Mouse (Mus musculus): ENCODE measurements around the gene Fcer1g. TPM values are rescaled to one million over a fixed set of nuclear protein-coding genes. Genes with fewer than 3 reads are reported as not detected.

Gene Fcer1g
- polyA plus RNA-seq, 1 experiment = 46.8 TPM

GRCm38 (mm10) chr1:171185655-171186054 lies 48.5 kb downstream of the Fcer1g start:
- Histone ChIP-seq H3K4me3 (ENCODE audit: insufficient read depth, low read depth, low read length) (no peak overlapping the region), H3K27ac (ENCODE audit: insufficient read depth, low read depth, low read length) (no peak overlapping the region), H3K36me3 (ENCODE audit: control insufficient read depth, insufficient read depth, low read length) (no peaks in the 10 kb centered on the region), H3K27me3 (replicated peaks; ENCODE audit: control insufficient read depth, insufficient read depth, low read length) (no peaks in the 10 kb centered on the region), H3K4me1 (ENCODE audit: control insufficient read depth, insufficient read depth, low read length) (peaks cover 2% of the 10 kb centered on the region)
- no peak for DNase-seq
- 80% methylated on average over 8 of the region's 8 CpGs for WGBS
- no peak for TF ChIP-seq POLR2A (IDR thresholded peaks at IDR 0.05; ENCODE audit: low read depth, low read length)
- TF ChIP-seq CTCF (conservative IDR thresholded peaks at IDR 0.05; ENCODE audit: insufficient read depth, insufficient read length, low read depth, low read length) = no peak

DNA sequence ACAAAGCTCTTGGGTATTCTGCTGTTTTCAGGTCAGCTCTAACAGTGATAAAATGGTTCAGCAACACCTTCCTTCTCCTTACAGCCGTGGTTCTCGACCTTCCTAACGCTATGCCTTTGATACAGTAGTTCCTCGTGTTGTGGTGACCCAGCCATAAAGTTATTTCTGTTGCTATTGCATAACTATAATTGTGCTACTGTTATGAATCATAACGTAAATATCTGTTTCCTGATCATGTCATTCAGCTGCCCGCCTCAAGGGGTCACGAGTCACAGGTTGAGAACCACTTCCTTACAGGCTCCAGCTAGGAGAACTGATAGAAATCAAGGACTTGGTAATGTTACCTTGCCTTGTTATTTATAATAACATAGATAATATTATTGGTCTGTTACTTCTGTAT lies 49.9 kb downstream of the Fcer1g start:
- H3K27ac ChIP-seq (ENCODE audit: insufficient read depth, low read depth, low read length) = peak overlapping the region; percentile 71; the same call in 1 of the 2 replicates
- peaks cover 2% of the 10 kb centered on the region for H3K4me1 ChIP-seq (ENCODE audit: control insufficient read depth, insufficient read depth, low read length)
- DNase-seq = peak; percentile 42
- TF ChIP-seq POLR2A (IDR thresholded peaks at IDR 0.05; ENCODE audit: low read depth, low read length) (no peak), CTCF (conservative IDR thresholded peaks at IDR 0.05; ENCODE audit: insufficient read depth, insufficient read length, low read depth, low read length) (0 out of 2 replicates have a peak, but pooled peaks have one; percentile 23)
- H3K27me3 ChIP-seq (replicated peaks; ENCODE audit: control insufficient read depth, insufficient read depth, low read length) = no peaks in the 10 kb centered on the region
- 63% methylated on average over 7 of the region's 7 CpGs for WGBS
- no peak overlapping the region for H3K4me3 ChIP-seq (ENCODE audit: insufficient read depth, low read depth, low read length)
- H3K36me3 ChIP-seq (ENCODE audit: control insufficient read depth, insufficient read depth, low read length) = no peaks in the 10 kb centered on the region

DNA sequence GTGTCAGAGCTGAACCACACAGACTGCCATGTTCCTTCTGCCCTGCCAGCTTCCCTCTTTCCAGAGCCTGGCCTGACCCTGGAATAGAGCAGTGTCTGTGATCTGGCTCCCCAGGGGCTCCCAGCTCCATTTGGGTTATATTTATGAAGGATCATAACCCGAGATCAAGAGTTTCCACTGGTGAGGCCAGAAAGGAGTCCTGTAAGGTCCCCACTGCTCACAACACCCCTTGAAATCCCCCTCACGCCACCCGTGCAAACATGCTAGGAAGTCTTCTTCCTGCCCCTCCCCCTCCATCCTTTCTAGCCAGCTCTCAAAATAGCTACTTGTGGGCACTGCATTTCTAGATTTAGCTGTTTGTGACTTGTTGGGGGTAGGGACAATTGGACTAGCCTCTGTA lies 50.5 kb downstream of the Fcer1g start:
- Histone ChIP-seq H3K4me3 (ENCODE audit: insufficient read depth, low read depth, low read length) (no peak overlapping the region), H3K36me3 (ENCODE audit: control insufficient read depth, insufficient read depth, low read length) (no peaks in the 10 kb centered on the region), H3K4me1 (ENCODE audit: control insufficient read depth, insufficient read depth, low read length) (no peaks in the 10 kb centered on the region; the same call in 1 of the 2 replicates), H3K27ac (ENCODE audit: insufficient read depth, low read depth, low read length) (no peak overlapping the region), H3K27me3 (replicated peaks; ENCODE audit: control insufficient read depth, insufficient read depth, low read length) (no peaks in the 10 kb centered on the region)
- no peak for TF ChIP-seq CTCF (conservative IDR thresholded peaks at IDR 0.05; ENCODE audit: insufficient read depth, insufficient read length, low read depth, low read length)
- no peak for TF ChIP-seq POLR2A (IDR thresholded peaks at IDR 0.05; ENCODE audit: low read depth, low read length)
- WGBS = 59% methylated on average over 3 of the region's 3 CpGs
- peak; percentile 51 for DNase-seq

DNA sequence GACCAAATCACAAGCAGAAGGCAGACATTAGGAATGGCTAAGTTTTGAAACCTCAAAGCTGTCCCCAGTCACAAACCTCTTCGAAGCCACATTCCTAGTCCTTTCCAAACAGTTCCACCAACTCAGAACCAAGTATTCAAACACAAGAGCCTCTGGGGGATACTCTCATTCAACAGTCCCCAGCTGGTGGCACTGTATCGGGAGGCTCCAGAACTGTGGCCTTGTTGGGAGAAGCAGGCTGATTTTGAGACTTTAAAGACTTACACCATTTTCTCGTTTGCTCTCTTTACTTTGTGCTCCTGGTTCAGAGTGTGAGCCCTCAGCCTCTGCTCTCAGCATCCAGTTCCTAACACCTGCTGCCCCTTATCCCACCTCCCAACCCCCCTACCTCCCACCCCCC lies 51.1 kb downstream of the Fcer1g start:
- WGBS = 91% methylated on average over 3 of the region's 3 CpGs
- DNase-seq = no peak
- Histone ChIP-seq H3K27me3 (replicated peaks; ENCODE audit: control insufficient read depth, insufficient read depth, low read length) (no peaks in the 10 kb centered on the region), H3K27ac (ENCODE audit: insufficient read depth, low read depth, low read length) (no peak overlapping the region), H3K4me1 (ENCODE audit: control insufficient read depth, insufficient read depth, low read length) (no peaks in the 10 kb centered on the region; the same call in 1 of the 2 replicates), H3K36me3 (ENCODE audit: control insufficient read depth, insufficient read depth, low read length) (no peaks in the 10 kb centered on the region), H3K4me3 (ENCODE audit: insufficient read depth, low read depth, low read length) (no peak overlapping the region)
- TF ChIP-seq CTCF (conservative IDR thresholded peaks at IDR 0.05; ENCODE audit: insufficient read depth, insufficient read length, low read depth, low read length) (no peak), POLR2A (IDR thresholded peaks at IDR 0.05; ENCODE audit: low read depth, low read length) (no peak)

Other genes with a start within 250 kb of the Fcer1g start
- 3.3 and 3.7 TPM in 2 replicates for gene Fcgr4, start 215.4 kb downstream of the Fcer1g start, polyA plus RNA-seq (2012; rRNA removed)
- gene Fcgr3, start 169.4 kb downstream of the Fcer1g start, polyA plus RNA-seq (2012; rRNA removed) = 4.8 and 6.4 TPM in 2 replicates
- 15.6 and 16.7 TPM in 2 replicates for gene Cfap126, start 120.4 kb downstream of the Fcer1g start, polyA plus RNA-seq (2012; rRNA removed)
- gene Sdhc, start 83.8 kb downstream of the Fcer1g start, polyA plus RNA-seq (2012; rRNA removed) = 814 and 951 TPM in 2 replicates
- 3.5 and 7.7 TPM in 2 replicates for gene Mpz, start 83.7 kb downstream of the Fcer1g start, polyA plus RNA-seq (2012; rRNA removed)
- 11.2 and 12.8 TPM in 2 replicates for gene Pcp4l1, start 38.1 kb downstream of the Fcer1g start, polyA plus RNA-seq (2012; rRNA removed)
- gene Nr1i3, start 20.4 kb downstream of the Fcer1g start, polyA plus RNA-seq (2012; rRNA removed) = 0.48 and 0.67 TPM in 2 replicates
- 46.4 and 51.8 TPM in 2 replicates for gene Tomm40l, start 11.9 kb downstream of the Fcer1g start, polyA plus RNA-seq (2012; rRNA removed)
- 19.8 and 20.8 TPM in 2 replicates for gene Apoa2, start 9.3 kb downstream of the Fcer1g start, polyA plus RNA-seq (2012; rRNA removed)
- gene Adamts4, start 16.1 kb upstream of the Fcer1g start, polyA plus RNA-seq (2012; rRNA removed) = 1.2 and 1.5 TPM in 2 replicates
- 374 and 559 TPM in 2 replicates for gene Ndufs2, start 17.0 kb upstream of the Fcer1g start, polyA plus RNA-seq (2012; rRNA removed)
- 58.9 and 67.7 TPM in 2 replicates for gene B4galt3, start 36.0 kb upstream of the Fcer1g start, polyA plus RNA-seq (2012; rRNA removed)
- 51.5 and 63.2 TPM in 2 replicates for gene Ppox, start 46.8 kb upstream of the Fcer1g start, polyA plus RNA-seq (2012; rRNA removed)
- gene Usp21, start 53.6 kb upstream of the Fcer1g start, polyA plus RNA-seq (2012; rRNA removed) = 47.8 and 53.4 TPM in 2 replicates
- 43.1 and 59.5 TPM in 2 replicates for gene Ufc1, start 60.7 kb upstream of the Fcer1g start, polyA plus RNA-seq (2012; rRNA removed)
- 46.7 and 48.6 TPM in 2 replicates for gene Dedd, start 94.8 kb upstream of the Fcer1g start, polyA plus RNA-seq (2012; rRNA removed)
- gene Nit1, start 111.3 kb upstream of the Fcer1g start, polyA plus RNA-seq (2012; rRNA removed) = 207 and 209 TPM in 2 replicates
- gene Pfdn2, start 111.3 kb upstream of the Fcer1g start, polyA plus RNA-seq (2012; rRNA removed) = 17.1 and 37.0 TPM in 2 replicates
- gene Klhdc9, start 126.4 kb upstream of the Fcer1g start, polyA plus RNA-seq (2012; rRNA removed) = 6.9 and 7.1 TPM in 2 replicates
- gene Nectin4, start 135.7 kb upstream of the Fcer1g start, polyA plus RNA-seq (2012; rRNA removed) = 2.3 TPM in 2 replicates
- gene Arhgap30, start 154.6 kb upstream of the Fcer1g start, polyA plus RNA-seq (2012; rRNA removed) = 1.6 and 4.8 TPM in 2 replicates
- 56.8 and 59.0 TPM in 2 replicates for gene Usf1, start 176.9 kb upstream of the Fcer1g start, polyA plus RNA-seq (2012; rRNA removed)
- gene Tstd1, start 184.5 kb upstream of the Fcer1g start, polyA plus RNA-seq (2012; rRNA removed) = 77.3 and 79.7 TPM in 2 replicates
- gene F11r, start 203.2 kb upstream of the Fcer1g start, polyA plus RNA-seq (2012; rRNA removed) = 88.7 and 106 TPM in 2 replicates

Measured in kidney, adult 2 months (tissue).